Mouse (Mus musculus): ENCODE measurements around the gene Ykt6. TPM values are rescaled to one million over a fixed set of nuclear protein-coding genes. Genes with fewer than 3 reads are reported as not detected.

The Ykt6 gene
- polyA plus RNA-seq, 1 experiment = 30.8 TPM

DNA sequence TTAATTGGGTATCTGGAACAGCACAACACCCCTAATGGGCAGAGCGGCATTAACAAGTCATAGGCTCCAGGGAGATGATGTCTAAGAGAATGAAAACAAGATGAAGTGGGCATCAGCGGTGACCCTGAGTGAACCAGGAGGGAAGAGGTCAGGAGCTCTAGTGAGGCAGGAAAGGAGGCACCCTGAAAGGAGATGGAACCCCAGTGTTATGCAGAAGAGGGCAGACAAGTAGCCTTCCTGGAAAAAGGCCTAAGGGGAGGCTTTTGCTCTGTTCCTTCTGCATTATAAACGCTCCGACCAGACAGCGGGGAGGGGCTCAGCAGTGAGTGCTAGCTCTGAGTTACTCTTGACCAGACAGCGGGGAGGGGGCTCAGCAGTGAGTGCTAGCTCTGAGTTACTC is 12.5 kb upstream of the Ykt6 start:
- H3K27ac ChIP-seq (ENCODE audit: control insufficient read depth, insufficient read depth, low read depth, low read length, poor library complexity) = no peak overlapping the region
- TF ChIP-seq POLR2A (IDR thresholded peaks at IDR 0.05; ENCODE audit: borderline replicate concordance, control insufficient read depth, low read depth, low read length) (no peak), CTCF (IDR thresholded peaks at IDR 0.05; ENCODE audit: control insufficient read depth, insufficient read depth, low read length) (no peak)
- no peaks in the 10 kb centered on the region for H3K4me1 ChIP-seq (ENCODE audit: control insufficient read depth, insufficient read depth, low read length)
- 84% methylated on average over 6 of the region's 6 CpGs for WGBS
- H3K4me3 ChIP-seq (replicated peaks; ENCODE audit: control insufficient read depth, low read depth, low read length) = no peak overlapping the region

GRCm38 (mm10) chr11:5945096-5945495 is 10.4 kb upstream of the Ykt6 start:
- TF ChIP-seq CTCF (IDR thresholded peaks at IDR 0.05; ENCODE audit: control insufficient read depth, insufficient read depth, low read length) = no peak
- no peak for TF ChIP-seq POLR2A (IDR thresholded peaks at IDR 0.05; ENCODE audit: borderline replicate concordance, control insufficient read depth, low read depth, low read length)
- no peak overlapping the region for H3K4me3 ChIP-seq (replicated peaks; ENCODE audit: control insufficient read depth, low read depth, low read length)
- WGBS = 38% methylated on average over 2 of the region's 2 CpGs
- peaks cover 1% of the 10 kb centered on the region; the same call in 1 of the 2 replicates for H3K4me1 ChIP-seq (ENCODE audit: control insufficient read depth, insufficient read depth, low read length)
- no peak overlapping the region for H3K27ac ChIP-seq (ENCODE audit: control insufficient read depth, insufficient read depth, low read depth, low read length, poor library complexity)

GRCm38 (mm10) chr11:5947796-5948195 is 7.7 kb upstream of the Ykt6 start:
- Histone ChIP-seq H3K27ac (ENCODE audit: control insufficient read depth, insufficient read depth, low read depth, low read length, poor library complexity) (no peak overlapping the region), H3K4me3 (replicated peaks; ENCODE audit: control insufficient read depth, low read depth, low read length) (no peak overlapping the region), H3K4me1 (ENCODE audit: control insufficient read depth, insufficient read depth, low read length) (peaks cover 3% of the 10 kb centered on the region; the same call in 1 of the 2 replicates)
- WGBS = 76% methylated on average over 4 of the region's 4 CpGs
- TF ChIP-seq POLR2A (IDR thresholded peaks at IDR 0.05; ENCODE audit: borderline replicate concordance, control insufficient read depth, low read depth, low read length) (no peak), CTCF (IDR thresholded peaks at IDR 0.05; ENCODE audit: control insufficient read depth, insufficient read depth, low read length) (no peak)

DNA sequence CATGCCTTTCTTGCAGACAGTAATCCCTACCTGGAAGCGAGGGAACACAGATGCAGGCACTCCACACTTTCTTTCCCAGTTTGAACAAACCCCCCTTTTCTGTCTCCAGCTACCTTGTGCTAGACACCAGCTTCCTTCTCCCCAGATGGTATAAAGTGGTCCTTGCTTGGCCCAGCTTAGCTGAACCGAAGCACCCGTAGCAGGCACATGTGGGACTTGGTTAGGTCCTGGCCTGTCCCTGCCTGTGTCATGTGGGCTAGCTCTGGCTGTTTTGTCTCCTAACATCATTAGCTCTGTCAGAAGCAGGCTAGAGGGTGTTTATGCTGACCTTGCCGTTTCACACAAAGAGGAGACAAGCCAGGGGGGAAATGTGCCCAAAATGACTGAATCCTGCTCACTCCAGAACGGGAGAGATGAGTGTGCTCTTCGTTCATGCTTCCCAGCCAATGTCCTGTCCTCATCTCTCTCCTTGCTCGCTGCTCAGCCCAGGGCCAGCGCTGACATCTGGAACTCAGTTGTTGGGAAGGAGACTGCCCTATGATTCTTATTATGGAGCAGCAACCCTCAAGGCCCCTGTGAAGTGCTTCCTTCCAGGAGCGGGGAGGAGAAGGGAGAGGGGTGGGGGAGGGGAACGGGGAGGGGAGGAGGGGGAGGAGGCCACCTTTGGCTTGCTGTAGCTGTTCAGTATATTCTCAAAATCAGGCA is 6.8 kb upstream of the Ykt6 start:
- Histone ChIP-seq H3K27ac (ENCODE audit: control insufficient read depth, insufficient read depth, low read depth, low read length, poor library complexity) (no peak overlapping the region), H3K4me1 (ENCODE audit: control insufficient read depth, insufficient read depth, low read length) (peaks cover 3% of the 10 kb centered on the region; the same call in 1 of the 2 replicates), H3K4me3 (replicated peaks; ENCODE audit: control insufficient read depth, low read depth, low read length) (no peak overlapping the region)
- TF ChIP-seq CTCF (IDR thresholded peaks at IDR 0.05; ENCODE audit: control insufficient read depth, insufficient read depth, low read length) = no peak
- TF ChIP-seq POLR2A (IDR thresholded peaks at IDR 0.05; ENCODE audit: borderline replicate concordance, control insufficient read depth, low read depth, low read length) = no peak
- WGBS = 54% methylated on average over 10 of the region's 10 CpGs

DNA sequence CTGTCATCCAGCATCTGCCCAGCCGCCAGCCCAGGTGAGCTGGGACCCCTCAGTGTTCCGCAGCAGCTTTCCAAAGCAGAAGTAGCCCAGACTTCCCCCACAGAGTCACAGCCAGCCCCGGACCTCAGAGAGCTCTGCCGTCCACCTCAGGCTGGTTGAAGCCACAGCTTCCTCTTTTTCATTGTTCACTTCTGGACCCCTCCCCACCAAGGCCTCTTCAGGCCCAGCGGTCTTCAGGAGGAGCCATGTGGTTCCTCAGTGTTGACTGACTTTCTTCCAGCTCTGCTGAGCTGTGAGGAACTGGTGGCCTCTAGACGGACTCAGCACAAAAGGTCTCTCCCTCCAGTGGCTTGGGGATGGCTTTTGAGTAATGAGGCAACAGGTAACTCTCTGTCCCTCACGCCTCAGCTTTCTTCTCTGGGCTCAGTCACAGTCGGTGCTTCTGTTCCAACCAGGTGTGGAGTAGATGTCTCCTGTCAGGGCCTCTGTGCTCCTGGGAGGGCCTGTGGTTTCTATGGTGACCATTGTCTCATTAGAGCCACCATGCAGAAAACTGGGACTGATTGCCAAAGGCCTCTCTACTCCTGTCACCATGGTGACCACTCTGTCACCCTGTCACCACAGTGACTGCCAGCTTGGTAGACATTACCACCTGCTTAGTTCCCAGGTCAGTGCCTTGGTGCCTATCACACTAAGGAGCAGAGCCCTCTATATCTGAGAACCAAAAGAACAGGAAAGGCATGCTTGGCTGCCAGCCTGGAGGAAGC is 5.7 kb upstream of the Ykt6 start, which contains the start of gene Gck:
TSS of gene Gck (minus strand) at position 496 of the 767 bp plus-strand sequence.
- 7% methylated on average over 8 of the region's 8 CpGs for WGBS
- Histone ChIP-seq H3K4me1 (ENCODE audit: control insufficient read depth, insufficient read depth, low read length) (peaks cover 3% of the 10 kb centered on the region; the same call in 1 of the 2 replicates), H3K27ac (ENCODE audit: control insufficient read depth, insufficient read depth, low read depth, low read length, poor library complexity) (peak within 1 kb of the TSS; percentile 9; the same call in 1 of the 2 replicates), H3K4me3 (replicated peaks; ENCODE audit: control insufficient read depth, low read depth, low read length) (no peak within 1 kb of the TSS)
- TF ChIP-seq POLR2A (IDR thresholded peaks at IDR 0.05; ENCODE audit: borderline replicate concordance, control insufficient read depth, low read depth, low read length) = no peak
- TF ChIP-seq CTCF (IDR thresholded peaks at IDR 0.05; ENCODE audit: control insufficient read depth, insufficient read depth, low read length) = no peak

DNA sequence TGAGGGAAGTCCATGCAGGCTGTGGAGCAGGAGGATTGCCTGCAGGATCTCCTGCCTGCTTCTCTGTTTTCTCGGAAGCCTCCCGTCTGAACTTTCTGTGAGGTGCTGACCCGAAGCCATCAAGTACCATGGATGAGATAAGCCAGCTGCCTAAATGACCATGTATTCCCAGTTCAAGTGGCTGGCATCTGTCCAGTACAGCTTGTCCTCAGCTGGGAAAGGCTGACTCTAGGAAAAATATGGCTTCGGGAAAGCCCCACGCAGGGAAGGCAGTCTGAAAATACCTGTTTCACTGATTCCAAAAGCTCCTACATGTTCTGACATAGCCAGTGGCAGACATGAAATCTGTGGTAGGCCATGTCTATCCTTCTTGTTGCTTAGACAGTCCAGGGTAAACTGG is 3.0 kb upstream of the Ykt6 start:
- TF ChIP-seq POLR2A (IDR thresholded peaks at IDR 0.05; ENCODE audit: borderline replicate concordance, control insufficient read depth, low read depth, low read length) = no peak
- no peak for TF ChIP-seq CTCF (IDR thresholded peaks at IDR 0.05; ENCODE audit: control insufficient read depth, insufficient read depth, low read length)
- H3K27ac ChIP-seq (ENCODE audit: control insufficient read depth, insufficient read depth, low read depth, low read length, poor library complexity) = no peak overlapping the region
- no peak overlapping the region for H3K4me3 ChIP-seq (replicated peaks; ENCODE audit: control insufficient read depth, low read depth, low read length)
- WGBS = 91% methylated on average over 5 of the region's 5 CpGs
- peaks cover 3% of the 10 kb centered on the region; the same call in 1 of the 2 replicates for H3K4me1 ChIP-seq (ENCODE audit: control insufficient read depth, insufficient read depth, low read length)

DNA sequence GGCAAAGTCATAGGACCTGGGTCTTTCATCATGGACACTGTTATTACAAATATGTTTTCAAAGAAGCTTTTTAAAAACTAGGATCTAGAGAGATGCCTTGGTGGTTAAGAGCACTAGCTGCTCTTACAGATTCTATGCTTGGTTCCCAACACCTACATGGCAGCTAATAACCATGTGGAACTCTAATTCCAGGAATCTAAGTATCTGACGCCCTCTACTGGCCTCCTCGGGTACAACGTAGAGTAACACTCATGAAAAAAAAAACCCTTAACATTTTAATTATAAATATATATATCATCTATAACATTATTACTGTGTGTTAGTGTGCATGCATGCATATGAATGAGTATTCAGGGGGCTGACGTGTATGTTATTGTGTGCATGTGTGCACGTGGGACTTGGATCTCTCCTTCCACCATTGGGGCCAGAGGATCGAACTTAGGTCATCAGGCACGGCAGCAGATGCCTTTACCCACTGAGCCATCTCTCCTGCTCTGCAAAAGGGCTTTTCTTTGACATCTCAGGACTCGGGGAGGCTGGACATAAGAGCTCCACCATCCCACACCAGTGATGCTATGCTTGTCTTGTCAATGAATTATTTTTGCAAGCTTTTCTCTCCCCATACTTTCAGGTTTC is 2.2 kb upstream of the Ykt6 start:
- 47% methylated on average over 8 of the region's 8 CpGs for WGBS
- Histone ChIP-seq H3K4me1 (ENCODE audit: control insufficient read depth, insufficient read depth, low read length) (peaks cover 3% of the 10 kb centered on the region; the same call in 1 of the 2 replicates), H3K27ac (ENCODE audit: control insufficient read depth, insufficient read depth, low read depth, low read length, poor library complexity) (no peak overlapping the region), H3K4me3 (replicated peaks; ENCODE audit: control insufficient read depth, low read depth, low read length) (no peak overlapping the region)
- TF ChIP-seq CTCF (IDR thresholded peaks at IDR 0.05; ENCODE audit: control insufficient read depth, insufficient read depth, low read length) = no peak

GRCm38 (mm10) chr11:5954435-5954834 is 1.1 kb upstream of the Ykt6 start:
- no peak overlapping the region for H3K27ac ChIP-seq (ENCODE audit: control insufficient read depth, insufficient read depth, low read depth, low read length, poor library complexity)
- no peak overlapping the region for H3K4me3 ChIP-seq (replicated peaks; ENCODE audit: control insufficient read depth, low read depth, low read length)
- WGBS = 48% methylated on average over 5 of the region's 5 CpGs
- peaks cover 3% of the 10 kb centered on the region; the same call in 1 of the 2 replicates for H3K4me1 ChIP-seq (ENCODE audit: control insufficient read depth, insufficient read depth, low read length)
- TF ChIP-seq CTCF (IDR thresholded peaks at IDR 0.05; ENCODE audit: control insufficient read depth, insufficient read depth, low read length) (no peak), POLR2A (IDR thresholded peaks at IDR 0.05; ENCODE audit: borderline replicate concordance, control insufficient read depth, low read depth, low read length) (no peak)

All from bone marrow, adult 2 months (tissue).